Mouse (Mus musculus) liver, embryonic 14.5 days (tissue): ENCODE measurements around the gene Snx4. TPM values are rescaled to one million over a fixed set of nuclear protein-coding genes. Genes with fewer than 3 reads are reported as not detected.

Experiments used
- ATAC-seq: fragments of 200-750 bp; cut with Nextera tagmentation; 2 replicates; pipeline ENCODE4 v1.8.0; 2017; ENCODE audit warnings: moderate number of reproducible peaks, mild to moderate bottlenecking, moderate library complexity; ENCODE audit not compliant: insufficient read depth
- DNase-seq, 3 experiments: peaks; one replicate each; pipeline ENCODE4 v3.0.0-alpha.2; 2012 to 2013; ENCODE audit warnings: low read depth in 3 of 3, low spot score in 3 of 3
- H3K27ac ChIP-seq: fragments of 300-500 bp; sonication (generic); 2 replicates; pipeline ENCODE4 v1.5.1; 2014; ENCODE audit warnings: moderate library complexity, mild to moderate bottlenecking, control low read depth, inconsistent platforms
- H3K27me3 ChIP-seq: fragments of 300-500 bp; sonication (generic); 2 replicates; pipeline ENCODE4 v1.6.1; 2014; ENCODE audit warnings: mild to moderate bottlenecking, low read length, moderate library complexity; ENCODE audit not compliant: control insufficient read depth, insufficient read depth
- H3K36me3 ChIP-seq: fragments of 300-500 bp; sonication (generic); replicated peaks from 2 replicates; pipeline ENCODE4 v1.6.1; 2014; ENCODE audit warnings: low read depth; ENCODE audit not compliant: control insufficient read depth, insufficient read depth
- H3K4me1 ChIP-seq, 2 experiments: fragments of 200-500 bp in 1 of 2; fragments of 300-500 bp in 1 of 2; sonication (generic) in 1 of 2; replicated peaks; 2 replicates each; pipeline ENCODE4 v1.6.1; 2012 to 2014; ENCODE audit warnings: antibody characterized with exemption in 1 of 2, inconsistent platforms in 1 of 2, low read length in 1 of 2; ENCODE audit not compliant: control insufficient read depth in 2 of 2, insufficient read depth in 2 of 2
- H3K4me2 ChIP-seq: fragments of 300-500 bp; sonication (generic); 2 replicates; pipeline ENCODE4 v1.6.1; 2014; ENCODE audit warnings: low read depth, mild to moderate bottlenecking, control low read depth, moderate library complexity
- H3K4me3 ChIP-seq, 2 experiments: fragments of 200-500 bp in 1 of 2; fragments of 300-500 bp in 1 of 2; sonication (generic) in 1 of 2; 2 replicates each; pipeline ENCODE4 v1.5.1; 2012 to 2014; ENCODE audit warnings: low read depth in 2 of 2, low read length in 2 of 2, mild to moderate bottlenecking in 2 of 2, control low read depth in 1 of 2, inconsistent platforms in 1 of 2, moderate library complexity in 1 of 2; ENCODE audit not compliant: insufficient read depth in 1 of 2
- H3K9ac ChIP-seq: fragments of 300-500 bp; sonication (generic); replicated peaks from 2 replicates; pipeline ENCODE4 v1.6.1; 2014; ENCODE audit warnings: mild to moderate bottlenecking, control low read depth, moderate library complexity
- H3K9me3 ChIP-seq: fragments of 300-500 bp; sonication (generic); 2 replicates; pipeline ENCODE4 v1.6.1; 2016; ENCODE audit warnings: low read length, mixed read lengths; ENCODE audit not compliant: control insufficient read depth
- CTCF ChIP-seq: IDR thresholded peaks from 2 replicates; pipeline ENCODE4 v1.5.1; 2016; ENCODE audit warnings: antibody characterized with exemption, low read depth, control low read depth
- EP300 ChIP-seq: IDR thresholded peaks from 2 replicates; pipeline ENCODE4 v1.6.1; 2016; ENCODE audit warnings: antibody characterized with exemption, low read depth
- WGBS: fragments of 180-500 bp; shearing (Covaris S2); extraction: QIAGEN DNeasy Blood & Tissue Kit; methylation state at CpG from one replicate; pipeline ENCODE4 v1.1.7; 2014; ENCODE audit not compliant: insufficient replicate concordance; 5-methylcytosine and 5-hydroxymethylcytosine counted together
- polyA plus RNA-seq, 2 experiments: library from polyadenylated mRNA; depleted of rRNA in 1 of 2; stranded (reverse) in 1 of 2; unstranded in 1 of 2; fragments of >200 nt; fragmentation: Nextera tagmentation in 1 of 2; extraction: Ambion mirVana in 1 of 2; gene quantifications; 2 replicates each; pipeline versions ENCODE4 v1.2.1 to v1.2.3; 2012 to 2014

The Snx4 gene
- polyA plus RNA-seq, 2 experiments, result 7.1 to 21.3 TPM

GRCm38 (mm10) chr16:33306633-33307070 is 55.4 kb downstream of the Snx4 start:
- no peak overlapping the region for H3K9ac ChIP-seq
- TF ChIP-seq CTCF, result peak; percentile 91
- no peak for TF ChIP-seq EP300
- no peaks in the 10 kb centered on the region for H3K27me3 ChIP-seq
- DNase-seq (peak; percentile 39 to 49 (median 42)), ATAC-seq (no peak)
- no peak overlapping the region for H3K4me3 ChIP-seq
- no peaks in the 10 kb centered on the region for H3K9me3 ChIP-seq
- H3K4me2 ChIP-seq, result peak overlapping the region; percentile 24; the same call in 1 of the 2 replicates
- no peaks in the 10 kb centered on the region for H3K36me3 ChIP-seq
- H3K4me1 ChIP-seq, result no peaks in the 10 kb centered on the region; a peak in 1 of 4 replicates
- no peak overlapping the region for H3K27ac ChIP-seq
- 7% methylated on average over 4 of the region's 4 CpGs for WGBS

GRCm38 (mm10) chr16:33307761-33308160 is 56.5 kb downstream of the Snx4 start:
- H3K36me3 ChIP-seq, result no peaks in the 10 kb centered on the region
- no peak for DNase-seq
- no peak for ATAC-seq

GRCm38 (mm10) chr16:33309066-33309465 is 57.8 kb downstream of the Snx4 start:
- WGBS, result 69% methylated on average over 3 of the region's 3 CpGs
- Histone ChIP-seq H3K27me3 (no peaks in the 10 kb centered on the region), H3K4me1 (no peaks in the 10 kb centered on the region; a peak in 1 of 4 replicates), H3K27ac (no peak overlapping the region), H3K4me3 (no peak overlapping the region), H3K36me3 (no peaks in the 10 kb centered on the region), H3K9me3 (no peaks in the 10 kb centered on the region), H3K4me2 (no peak overlapping the region), H3K9ac (no peak overlapping the region)
- ATAC-seq (no peak), DNase-seq (no peak)
- TF ChIP-seq EP300, result no peak
- no peak for TF ChIP-seq CTCF

More at GRCm38 (mm10) chr16:33307761-33308160, 56.5 kb downstream of the Snx4 start:
- Histone ChIP-seq H3K4me1 (no peaks in the 10 kb centered on the region; a peak in 1 of 4 replicates), H3K27ac (no peak overlapping the region), H3K4me2 (no peak overlapping the region), H3K9ac (no peak overlapping the region), H3K9me3 (no peaks in the 10 kb centered on the region), H3K27me3 (no peaks in the 10 kb centered on the region), H3K4me3 (no peak overlapping the region)
- 61% methylated on average over 7 of the region's 7 CpGs for WGBS
- TF ChIP-seq CTCF, result no peak
- no peak for TF ChIP-seq EP300

GRCm38 (mm10) chr16:33315611-33316010 is 64.4 kb downstream of the Snx4 start:
- H3K27ac ChIP-seq, result no peak overlapping the region
- TF ChIP-seq EP300 (no peak), CTCF (no peak)
- DNase-seq (no peak), ATAC-seq (peak; percentile 45; the same call in 1 of the 2 replicates)
- no peaks in the 10 kb centered on the region for H3K27me3 ChIP-seq
- no peaks in the 10 kb centered on the region for H3K36me3 ChIP-seq
- H3K9me3 ChIP-seq, result no peaks in the 10 kb centered on the region
- peaks cover 0 to 7% of the 10 kb centered on the region in 2 experiments; a peak in 3 of 4 replicates for H3K4me1 ChIP-seq
- no peak overlapping the region for H3K4me2 ChIP-seq
- H3K4me3 ChIP-seq, result no peak overlapping the region
- no peak overlapping the region for H3K9ac ChIP-seq
- 42% methylated on average over 4 of the region's 4 CpGs for WGBS

- no peaks in the 10 kb centered on the region for H3K27me3 ChIP-seq
- H3K36me3 ChIP-seq, result no peaks in the 10 kb centered on the region
- TF ChIP-seq CTCF, result peak; percentile 25
- no peak for TF ChIP-seq EP300
- H3K27ac ChIP-seq, result no peak overlapping the region
- 52% methylated on average over 3 of the region's 3 CpGs for WGBS
- ATAC-seq (no peak), DNase-seq (no peak)
- no peak overlapping the region for H3K4me2 ChIP-seq
- peaks cover 0 to 7% of the 10 kb centered on the region in 2 experiments; a peak in 3 of 4 replicates for H3K4me1 ChIP-seq
- no peak overlapping the region for H3K4me3 ChIP-seq
- H3K9me3 ChIP-seq, result no peaks in the 10 kb centered on the region
- no peak overlapping the region for H3K9ac ChIP-seq
Observed at GRCm38 (mm10) chr16:33317646-33318045, 66.4 kb downstream of the Snx4 start.
